Mouse (Mus musculus) embryo, embryonic 9.5 days (tissue): ENCODE measurements around the gene G3bp2.

Experiments used
- DNase-seq: peaks from one replicate; pipeline ENCODE4 v3.0.0-alpha.2; 2017; ENCODE audit errors: extremely low spot score

G3bp2 gene

DNA sequence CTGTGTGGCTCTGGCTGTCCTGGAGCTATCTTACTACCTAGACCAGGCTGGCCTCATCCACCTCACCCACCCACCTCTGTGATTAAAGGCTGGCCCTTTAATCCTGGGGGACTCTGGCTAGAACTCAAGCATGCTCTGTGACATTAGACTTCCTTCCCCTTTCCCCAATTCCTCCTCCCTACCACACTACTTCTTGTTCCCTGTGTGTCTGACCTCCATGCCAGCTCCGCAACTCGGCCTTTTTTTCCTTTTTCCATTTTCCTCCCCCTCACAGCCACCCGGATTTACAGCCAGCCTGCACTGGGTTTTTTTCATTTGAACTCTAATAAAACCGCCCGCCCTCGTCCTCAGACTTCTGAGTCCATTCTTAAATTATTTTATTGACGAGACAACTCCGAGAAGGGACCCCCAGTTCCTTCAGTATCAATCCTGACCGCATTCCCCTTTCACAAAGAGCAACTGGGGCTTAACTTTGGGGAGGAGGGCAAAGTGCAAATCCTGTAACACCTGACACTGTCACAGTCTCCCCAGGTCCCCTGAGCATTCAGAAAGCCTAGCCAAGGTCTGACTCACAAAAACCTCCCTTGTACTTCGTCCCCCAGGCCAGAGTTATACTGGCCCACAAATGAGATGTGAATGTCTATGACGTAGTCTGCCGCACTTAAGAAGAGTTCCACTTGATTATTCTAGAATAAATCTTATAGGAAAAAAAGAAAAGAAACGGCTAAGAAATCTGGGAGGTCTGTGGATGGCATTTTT lies 15.0 kb upstream of the G3bp2 start:
- DNase-seq = no peak

DNA sequence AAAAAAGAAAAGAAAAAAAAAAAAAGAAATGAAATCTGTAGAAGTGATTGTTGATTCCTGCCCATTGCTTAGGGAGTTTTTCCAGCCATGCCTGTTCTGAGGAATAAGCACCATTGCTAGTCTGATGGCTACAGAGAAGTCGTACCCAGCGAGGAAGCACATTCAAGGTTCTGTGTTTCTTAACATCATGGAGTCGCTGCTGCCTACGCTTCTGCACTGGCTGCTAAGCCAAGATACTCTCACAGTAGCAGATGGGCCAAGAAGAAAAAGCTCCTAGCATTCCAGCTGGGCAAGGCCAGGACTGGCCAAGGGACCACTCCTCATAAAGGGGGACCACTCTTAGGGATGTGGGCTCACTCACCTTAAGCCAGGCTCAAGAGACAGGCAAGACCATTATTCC lies 14.3 kb upstream of the G3bp2 start:
- no peak for DNase-seq

DNA sequence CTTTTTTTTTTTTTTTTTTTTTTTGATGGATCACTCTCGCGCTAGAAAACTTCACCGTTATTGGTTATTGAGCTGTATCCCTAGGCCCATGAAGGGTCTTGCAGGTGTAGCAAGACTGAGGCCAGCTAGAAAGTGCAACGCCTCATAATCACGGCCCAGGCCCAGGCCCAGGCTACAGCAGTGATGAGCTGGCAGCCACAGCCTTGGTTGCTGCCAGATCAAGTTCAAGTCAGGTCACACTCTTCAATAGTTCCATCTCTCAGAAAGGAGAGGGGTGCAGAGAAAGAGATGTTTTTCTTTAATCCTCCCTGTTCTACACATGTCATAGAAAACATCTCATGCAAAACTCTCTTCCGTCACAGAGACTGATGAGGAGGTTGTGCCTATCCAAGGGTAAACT lies 13.3 kb upstream of the G3bp2 start:
- no peak for DNase-seq

DNA sequence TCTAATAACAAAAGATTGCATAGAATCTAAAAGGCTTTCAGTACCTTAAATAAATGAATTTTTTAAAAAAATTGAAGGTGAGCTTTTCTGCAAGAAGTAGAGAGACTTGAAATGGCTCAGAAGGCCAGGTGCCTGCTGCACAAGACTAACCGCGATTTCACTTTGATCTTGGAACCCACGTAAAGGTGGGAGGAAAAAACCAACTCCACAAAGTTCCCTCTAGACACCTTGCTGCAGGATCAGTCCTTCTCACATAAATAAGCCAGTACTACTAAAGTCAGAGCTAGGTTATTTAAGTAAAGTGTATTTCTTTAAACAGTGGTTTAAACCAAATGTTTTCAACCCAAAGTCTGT lies 10.5 kb upstream of the G3bp2 start:
- no peak for DNase-seq

DNA sequence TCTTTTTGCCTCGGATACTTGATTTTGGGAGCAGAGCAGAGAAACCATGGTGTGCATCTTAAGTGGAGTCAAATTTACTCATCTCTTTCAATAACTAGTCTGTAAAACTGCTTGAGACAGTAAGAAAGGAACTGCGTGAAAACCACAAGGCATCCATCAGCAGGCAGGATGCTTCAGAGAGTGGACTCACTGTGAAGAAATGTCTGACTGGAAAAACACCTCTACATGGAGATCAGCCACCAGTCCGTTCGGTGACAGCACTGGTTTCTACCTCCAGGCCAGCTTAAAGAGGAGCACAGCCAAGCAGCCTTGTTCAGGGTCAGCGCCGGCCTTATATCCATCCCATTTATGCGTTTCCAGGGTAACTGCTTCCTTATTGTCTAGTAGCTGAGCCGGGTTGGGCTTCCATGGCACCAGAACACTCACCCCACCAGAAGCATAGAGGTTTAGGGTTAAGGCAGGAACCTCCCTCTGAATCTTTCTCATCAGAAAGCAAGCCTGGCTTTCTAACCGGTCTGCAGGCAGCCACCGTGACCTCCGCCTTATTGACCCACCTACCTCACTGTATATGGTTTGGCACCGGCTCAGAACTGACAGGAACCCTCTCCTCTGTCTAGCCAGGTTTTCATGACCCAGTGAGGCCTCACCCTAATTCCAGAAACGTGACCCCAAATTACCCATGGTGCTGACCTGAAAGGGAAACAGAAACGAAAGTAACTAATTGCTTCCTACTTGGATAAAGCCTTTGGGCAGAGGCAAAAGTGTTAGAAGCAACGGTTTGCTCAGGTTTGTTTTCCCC lies 9.9 kb upstream of the G3bp2 start:
- no peak for DNase-seq

DNA sequence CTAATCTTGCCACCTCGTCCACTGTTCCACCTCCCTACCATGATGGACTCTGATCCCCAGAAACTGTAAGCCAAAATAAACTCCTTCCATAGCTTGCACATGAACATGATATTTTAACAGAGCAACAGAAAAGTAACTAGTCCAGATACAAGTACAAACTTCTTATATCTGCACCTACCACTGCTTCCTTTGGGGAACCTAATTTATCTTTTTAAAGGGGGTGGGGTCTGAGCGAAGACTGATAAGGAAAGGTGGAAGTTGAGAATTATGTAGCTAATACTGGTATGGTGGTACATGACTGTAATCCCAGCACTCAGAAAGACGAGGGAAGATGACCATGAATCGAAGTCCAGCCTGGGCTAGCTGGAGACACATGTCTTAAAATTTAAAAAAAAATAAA lies 4.0 kb upstream of the G3bp2 start:
- no peak for DNase-seq

DNA sequence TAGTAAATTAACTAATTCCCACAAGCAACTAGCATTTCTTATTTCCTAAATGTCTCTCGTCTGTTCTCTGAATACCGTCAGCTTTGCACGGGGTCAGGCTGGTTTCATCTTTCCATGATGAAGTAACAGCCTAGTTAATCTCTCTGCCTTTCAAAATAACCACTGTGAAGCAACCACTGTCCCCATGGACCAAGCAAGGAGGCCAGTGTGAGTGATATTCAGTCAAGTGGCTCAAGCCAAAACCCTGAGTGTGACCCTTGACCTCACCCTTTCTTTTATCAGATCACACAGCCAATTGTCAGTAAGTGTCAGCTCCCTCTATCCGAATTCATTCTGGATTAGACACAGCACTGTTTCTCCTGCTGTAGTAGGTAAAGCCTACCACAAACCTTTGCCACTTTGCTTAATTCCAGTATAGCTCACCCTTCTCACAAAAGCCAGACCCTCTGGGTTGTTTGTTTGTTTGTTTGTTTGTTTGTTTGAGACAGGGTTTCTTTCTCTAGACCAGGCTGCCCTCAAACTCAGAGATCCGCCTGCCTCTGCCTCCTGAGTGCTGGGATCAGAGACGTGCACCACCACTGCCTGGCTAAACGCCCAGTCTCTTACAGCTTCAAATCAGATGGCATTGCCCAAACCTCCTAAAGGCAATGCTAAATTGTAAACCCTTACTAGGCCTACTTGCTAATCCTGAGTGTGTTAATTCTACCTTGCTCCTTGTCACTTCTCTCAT lies 2.5 kb upstream of the G3bp2 start:
- DNase-seq = no peak

DNA sequence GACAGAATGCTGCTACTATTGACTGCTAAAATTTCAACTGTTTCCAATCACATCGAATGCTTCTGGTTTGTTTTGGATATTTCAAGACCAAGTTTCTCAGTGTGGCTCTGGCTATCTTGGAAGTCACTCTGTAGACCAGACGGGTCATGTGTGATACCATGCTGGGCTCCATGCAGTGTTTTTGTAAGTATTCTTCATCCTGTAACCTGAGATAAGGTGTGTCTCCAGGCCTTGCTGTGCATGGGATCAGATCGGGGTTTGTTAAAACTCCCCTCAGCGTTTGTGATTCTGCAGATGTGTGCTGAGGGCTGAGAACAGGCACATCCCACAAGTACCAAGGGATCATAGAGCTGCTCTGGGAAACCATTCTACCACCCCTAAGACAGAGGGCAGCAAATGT lies 1.7 kb upstream of the G3bp2 start:
- no peak for DNase-seq

DNA sequence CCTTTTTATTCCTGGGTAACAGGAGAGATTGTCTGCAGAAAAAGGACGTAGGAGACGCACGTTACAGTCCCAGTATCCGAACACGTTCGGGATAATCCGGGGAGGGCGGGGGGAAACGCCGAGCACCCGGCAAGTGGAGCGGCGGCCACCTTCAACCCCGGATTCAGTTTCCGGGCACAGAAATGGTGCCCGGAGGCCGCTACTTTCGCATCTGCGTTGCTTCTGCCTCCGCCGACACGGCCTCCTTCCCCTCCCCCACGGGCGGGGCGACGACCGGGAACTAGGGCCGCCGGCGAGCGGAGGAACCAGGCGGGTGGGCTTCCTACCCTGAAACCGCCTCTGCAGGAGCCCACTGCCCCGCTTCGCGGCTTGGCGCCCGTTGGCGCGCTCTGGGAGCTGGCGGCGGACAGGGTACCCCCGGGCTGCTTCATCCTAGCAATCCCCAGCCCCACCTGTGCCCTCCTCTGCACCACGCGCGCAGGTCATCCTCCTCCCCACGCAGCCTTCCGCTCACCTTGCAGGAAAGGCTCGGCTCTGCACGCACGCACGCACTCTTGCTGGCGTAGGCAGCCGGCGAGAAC lies 608 bp downstream of the G3bp2 start:
- DNase-seq = peak; percentile 74

DNA sequence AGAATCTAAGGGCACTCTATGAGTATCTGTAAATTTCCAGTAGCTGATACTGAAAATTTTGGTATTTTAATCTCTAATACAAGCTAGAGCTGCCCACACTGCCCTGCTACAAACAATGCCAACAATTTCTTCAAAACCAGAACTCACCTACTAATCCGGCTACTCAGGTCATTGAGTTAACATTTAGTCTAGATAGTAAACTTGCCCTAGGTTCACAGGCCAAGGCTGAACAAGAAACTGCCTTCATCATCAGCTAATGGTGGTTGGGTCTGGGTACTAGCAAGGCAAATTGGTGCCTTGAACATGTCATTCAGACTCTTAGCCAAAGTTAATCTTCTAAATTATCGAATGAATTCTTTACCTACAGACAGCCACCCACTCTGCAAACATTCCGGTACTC lies 2.2 kb downstream of the G3bp2 start:
- no peak for DNase-seq

DNA sequence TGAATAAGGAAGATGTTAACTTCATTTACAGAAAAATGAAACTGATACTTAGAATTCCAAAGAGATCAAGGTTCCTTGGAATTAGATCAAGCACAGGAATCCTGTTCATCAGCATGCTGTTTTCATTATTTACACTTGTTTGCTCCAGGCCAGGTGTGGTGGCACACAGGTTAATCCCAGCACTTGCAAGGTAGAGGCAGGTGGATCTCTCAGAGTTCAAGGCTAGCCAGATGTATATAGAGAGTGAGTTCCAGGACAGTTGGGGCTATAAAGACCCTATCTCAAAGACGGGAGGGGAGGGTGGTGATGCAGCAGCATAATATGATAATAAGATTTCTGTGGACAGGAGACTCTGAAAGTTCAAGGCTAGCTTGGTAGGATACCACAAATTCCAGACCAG lies 3.1 kb downstream of the G3bp2 start:
- no peak for DNase-seq

DNA sequence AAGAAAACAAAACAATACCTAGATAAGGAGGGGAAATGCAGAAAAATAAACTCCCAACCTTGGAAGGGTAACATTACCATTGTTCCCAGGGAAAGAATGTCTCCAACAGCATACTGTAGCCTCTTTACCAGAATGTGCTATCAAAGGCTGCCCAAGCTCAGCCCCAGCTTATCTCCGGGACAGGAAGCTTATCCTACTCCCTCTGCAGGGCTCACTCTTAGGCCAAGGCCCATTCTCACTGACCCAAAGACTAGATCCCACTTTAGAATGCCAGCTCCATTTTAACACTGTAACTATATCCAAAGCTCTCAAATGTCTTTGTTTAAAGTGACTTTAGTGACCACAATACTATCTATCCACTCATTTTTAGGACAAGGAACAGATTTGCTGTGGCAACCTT lies 4.2 kb downstream of the G3bp2 start:
- no peak for DNase-seq

DNA sequence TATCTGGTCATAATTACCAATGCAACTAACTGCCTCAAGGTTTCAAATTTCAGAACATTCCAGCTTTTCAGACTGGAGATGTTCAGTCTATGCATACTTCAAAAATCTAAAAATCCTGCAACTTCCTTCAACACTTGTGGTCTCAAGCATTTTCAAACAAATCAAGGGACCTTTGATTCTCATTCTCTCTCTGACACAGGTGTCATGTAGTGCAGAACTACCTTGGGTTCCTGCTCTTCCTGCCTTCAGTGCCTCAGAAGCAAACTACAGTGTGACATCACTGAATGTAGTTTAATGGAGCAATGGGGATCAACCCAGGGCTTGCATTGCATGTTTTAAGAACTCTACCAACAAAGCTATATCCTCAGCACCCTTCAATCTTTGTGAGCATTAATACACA lies 4.8 kb downstream of the G3bp2 start:
- DNase-seq = no peak

DNA sequence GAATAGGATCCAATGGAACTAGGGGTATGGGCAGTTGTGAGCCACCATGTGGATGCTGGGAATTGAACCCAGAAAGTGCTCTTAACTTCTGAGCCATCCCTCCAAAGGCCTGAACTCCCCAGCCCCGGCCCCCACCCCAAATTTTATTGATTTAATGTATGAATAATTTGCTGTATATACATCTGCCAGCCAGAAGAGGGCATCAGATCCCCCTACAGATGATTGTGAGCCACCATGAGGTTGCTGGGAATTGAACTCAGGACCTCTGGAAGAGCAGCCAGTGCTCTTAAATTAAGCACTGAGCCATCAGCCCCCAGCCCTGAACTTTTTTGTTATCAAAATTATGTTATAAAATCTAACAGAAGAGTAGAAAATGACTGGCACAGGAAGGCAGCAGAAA lies 7.2 kb downstream of the G3bp2 start:
- DNase-seq = no peak

DNA sequence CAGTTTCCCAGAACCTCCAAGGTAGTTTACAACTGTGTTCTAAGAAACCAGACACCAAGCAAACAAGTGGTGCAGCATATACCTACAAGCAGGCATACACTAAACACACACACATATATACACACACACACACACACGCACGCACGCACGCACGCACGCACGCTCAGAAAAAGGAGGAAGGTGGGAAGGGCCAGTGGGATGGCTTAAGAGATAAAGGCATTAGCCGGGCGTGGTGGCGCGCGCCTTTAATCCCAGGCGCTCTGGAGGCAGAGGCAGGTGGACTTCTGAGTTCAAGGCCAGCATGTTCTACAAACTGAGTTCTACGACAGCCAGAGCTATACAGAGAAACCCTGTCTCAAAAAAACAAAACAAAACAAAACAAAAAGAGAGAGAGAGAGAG lies 9.5 kb downstream of the G3bp2 start:
- DNase-seq = no peak

DNA sequence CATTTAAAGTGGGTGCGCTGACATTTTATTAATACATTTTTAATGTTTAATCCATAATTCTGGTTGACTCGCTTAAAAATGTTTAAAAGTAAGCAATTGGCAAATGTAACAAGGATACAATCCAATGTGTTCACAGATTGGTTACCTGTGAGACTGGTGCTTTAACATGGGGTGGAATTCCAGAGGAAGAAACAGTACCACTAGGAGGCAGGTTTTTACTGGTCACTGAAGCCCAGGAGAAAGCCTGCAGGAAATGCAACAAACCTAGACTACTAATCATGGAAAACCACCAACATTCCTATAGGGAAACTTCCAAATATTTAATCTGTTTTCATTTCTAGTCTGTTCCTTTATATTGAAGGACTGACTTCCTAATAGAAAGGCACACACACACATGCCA lies 20.3 kb downstream of the G3bp2 start:
- no peak for DNase-seq

DNA sequence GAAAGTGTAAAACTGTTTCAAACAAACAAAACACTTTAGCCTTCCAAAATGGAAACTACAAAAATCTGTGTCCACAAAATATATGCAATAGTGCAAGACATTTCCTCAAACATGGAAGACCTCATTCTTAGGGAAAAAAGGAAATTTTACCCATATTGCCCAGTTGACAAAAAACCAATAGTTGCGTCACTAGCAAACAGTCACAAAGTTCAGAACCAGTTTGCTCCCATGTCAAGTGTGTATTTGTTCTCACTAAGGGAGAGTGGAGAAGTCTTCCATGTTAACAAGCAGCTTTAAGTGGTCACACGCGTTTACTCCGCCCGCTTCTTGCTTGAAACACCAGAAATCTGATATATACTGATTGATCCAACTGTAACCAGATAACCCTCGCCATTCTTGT lies 30.7 kb downstream of the G3bp2 start:
- DNase-seq = no peak

DNA sequence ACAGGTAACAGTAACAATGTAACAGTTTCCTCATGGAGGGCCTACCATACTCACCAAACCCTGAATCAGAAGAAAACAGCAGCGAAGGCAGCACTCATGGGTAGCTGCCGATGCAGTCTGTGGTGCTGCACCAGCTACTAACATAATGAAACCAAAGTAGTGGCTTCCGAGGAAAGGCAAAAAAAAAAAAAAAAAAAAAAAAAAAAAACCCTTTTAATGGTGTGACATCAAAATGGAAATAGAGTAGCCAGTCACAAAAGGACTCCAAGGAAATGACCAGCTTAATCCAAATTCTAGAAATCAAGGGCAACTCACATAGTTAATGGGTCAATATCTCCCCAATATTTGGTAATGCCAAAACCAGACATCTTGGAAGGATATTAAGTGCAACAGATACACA lies 33.1 kb downstream of the G3bp2 start:
- no peak for DNase-seq

DNA sequence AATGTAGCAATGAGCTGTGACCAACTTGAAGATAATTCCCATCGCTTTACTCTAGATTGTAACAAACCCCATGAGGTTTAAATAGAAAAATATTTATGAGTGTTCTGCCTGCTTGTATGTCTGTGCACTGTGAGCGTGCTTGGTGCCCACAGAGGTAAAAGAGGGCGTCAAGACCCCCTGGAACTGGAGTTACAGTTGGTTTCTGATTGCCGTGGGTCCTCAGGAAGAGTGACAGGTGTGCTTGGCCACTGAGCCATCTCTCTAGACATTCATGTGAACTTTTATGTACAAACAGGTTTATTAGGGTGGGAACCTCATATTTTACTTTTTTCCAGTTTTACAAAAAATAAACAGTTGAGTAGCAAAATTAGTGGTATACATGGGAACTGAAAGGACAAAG lies 39.7 kb downstream of the G3bp2 start, which contains the start of gene Cdkl2:
Gene Cdkl2, minus strand, starts transcription at position 101 of the 400 bp plus-strand sequence.
- DNase-seq = no peak

DNA sequence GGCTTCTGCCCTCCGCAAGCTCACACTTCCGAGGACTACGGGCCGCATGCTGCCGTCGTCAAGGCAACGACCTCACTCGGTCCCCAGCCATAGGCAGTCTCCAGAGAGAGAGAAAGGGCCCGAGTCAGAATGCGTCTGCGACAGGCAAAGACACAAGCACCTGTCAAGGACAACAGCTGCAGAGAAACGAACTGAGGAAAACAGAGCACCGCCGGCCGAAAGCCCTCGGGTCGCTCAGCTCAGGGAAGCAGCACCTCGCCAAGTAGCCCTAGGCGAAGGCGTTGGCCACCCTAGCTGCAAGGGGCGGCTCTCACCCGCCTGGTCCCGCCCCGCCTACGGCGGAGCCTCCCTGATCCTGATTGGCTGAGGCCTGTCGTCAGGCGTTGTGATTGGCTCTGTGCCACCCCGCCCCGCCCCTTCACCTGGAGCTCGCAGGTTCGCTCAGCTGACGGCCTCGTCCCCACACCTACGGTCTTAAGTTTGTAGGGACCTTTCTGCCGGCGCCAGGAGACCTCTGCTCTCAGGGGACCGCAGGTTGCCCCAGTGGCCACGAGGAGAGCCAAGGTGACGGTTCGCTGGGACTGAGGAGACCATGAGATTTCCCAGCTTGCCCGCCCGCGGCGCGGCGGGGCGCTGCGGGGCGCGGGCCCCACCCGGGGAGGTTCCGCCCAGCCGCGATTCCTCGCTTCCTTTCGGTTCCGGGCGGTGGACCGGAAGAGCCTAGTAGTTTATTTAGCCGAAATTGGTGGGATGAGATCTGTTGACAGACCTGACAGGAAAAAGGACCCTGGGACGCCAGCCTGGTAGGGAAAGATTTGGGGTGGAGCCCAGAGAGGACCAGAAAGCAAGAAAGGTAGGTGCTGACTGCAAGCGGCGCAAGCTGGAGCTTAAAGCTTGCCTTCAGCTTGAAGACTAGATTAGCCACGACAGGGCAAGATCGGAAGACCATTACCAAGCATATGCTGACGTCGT lies 40.9 kb downstream of the G3bp2 start:
- DNase-seq = peak; percentile 90

DNA sequence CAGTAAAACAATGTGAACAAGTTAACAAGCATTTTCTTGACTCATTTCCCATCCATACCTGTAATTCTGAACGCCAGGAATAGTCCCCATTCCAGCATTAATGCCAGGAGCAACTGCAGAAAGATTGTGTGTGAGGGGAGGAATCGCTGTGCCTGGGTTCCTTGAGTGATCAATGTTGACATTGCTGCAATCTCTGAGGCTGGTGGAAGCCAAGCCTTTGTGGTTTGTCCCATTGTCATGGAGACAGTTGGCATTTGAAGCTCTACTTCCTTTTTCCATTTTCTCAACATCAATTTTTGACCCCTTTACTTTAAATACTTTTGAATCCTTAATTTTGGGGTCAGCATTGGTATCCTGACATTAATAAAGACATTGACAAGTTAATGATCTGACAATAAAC lies 63.6 kb downstream of the G3bp2 start:
- no peak for DNase-seq
